Mouse (Mus musculus) embryonic facial prominence, embryonic 15.5 days (tissue): ENCODE data around the gene Apoc3. TPM values are rescaled to one million over a fixed set of nuclear protein-coding genes. Genes with fewer than 3 reads are reported as not detected.

Experiments
- ATAC-seq: fragments of 200-750 bp; cut with Nextera tagmentation; 2 replicates; pipeline ENCODE4 v1.8.0; 2017; ENCODE audit warnings: low read depth, moderate TSS enrichment; ENCODE audit not compliant: insufficient number of reproducible peaks, low FRiP score, low TSS enrichment
- H3K27ac ChIP-seq: fragments of 300-500 bp; sonication (generic); replicated peaks from 2 replicates; pipeline ENCODE4 v1.5.1; 2015; ENCODE audit warnings: mild to moderate bottlenecking, inconsistent platforms
- H3K27me3 ChIP-seq: fragments of 300-500 bp; sonication (generic); 2 replicates; pipeline ENCODE4 v1.6.1; 2015; ENCODE audit warnings: inconsistent platforms
- H3K36me3 ChIP-seq: fragments of 300-500 bp; sonication (generic); 2 replicates; pipeline ENCODE4 v1.6.1; 2015; ENCODE audit warnings: mild to moderate bottlenecking, inconsistent platforms
- H3K4me1 ChIP-seq: fragments of 300-500 bp; sonication (generic); 2 replicates; pipeline ENCODE4 v1.6.1; 2015; ENCODE audit warnings: inconsistent platforms
- H3K4me2 ChIP-seq: fragments of 300-500 bp; sonication (generic); replicated peaks from 2 replicates; pipeline ENCODE4 v1.6.1; 2015; ENCODE audit warnings: mild to moderate bottlenecking, inconsistent platforms
- H3K4me3 ChIP-seq: fragments of 300-500 bp; sonication (generic); replicated peaks from 2 replicates; pipeline ENCODE4 v1.5.1; 2015; ENCODE audit warnings: mild to moderate bottlenecking, inconsistent platforms
- H3K9ac ChIP-seq: fragments of 300-500 bp; sonication (generic); 2 replicates; pipeline ENCODE4 v1.6.1; 2015; ENCODE audit warnings: inconsistent platforms
- H3K9me3 ChIP-seq: fragments of 300-500 bp; sonication (generic); replicated peaks from 2 replicates; pipeline ENCODE4 v1.6.1; 2016; ENCODE audit warnings: inconsistent platforms
- WGBS: fragments of 180-500 bp; shearing (Covaris S2); methylation state at CpG from one replicate; pipeline ENCODE4 v1.1.7; 2015; 5-methylcytosine and 5-hydroxymethylcytosine counted together
- polyA plus RNA-seq: library from polyadenylated mRNA; unstranded; fragments of >200 nt; fragmentation: Nextera tagmentation; extraction: Ambion mirVana; gene quantifications from 2 replicates; pipeline ENCODE4 v1.2.1, GENCODE M21; 2015

Gene Apoc3
- polyA plus RNA-seq, 1 experiment from 2014 or later, result not detected

DNA sequence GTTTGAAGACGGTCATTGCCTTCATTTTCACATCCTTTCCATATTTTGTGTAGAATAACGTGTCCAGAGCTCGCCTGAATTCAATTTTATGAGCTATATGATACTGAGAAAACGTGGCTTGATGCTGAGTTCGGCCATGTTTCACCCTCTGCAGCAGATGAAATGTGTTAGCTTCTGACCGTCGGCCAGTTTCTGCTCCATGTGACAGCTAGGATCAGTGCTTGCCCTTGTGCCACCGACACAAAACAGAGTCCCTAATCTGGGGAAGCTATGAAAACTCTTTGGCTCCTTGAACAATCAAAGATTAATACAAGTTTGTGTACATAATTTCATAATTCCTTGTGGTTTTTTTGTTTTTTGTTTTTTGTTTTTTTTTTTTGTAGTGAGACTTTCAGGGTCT lies 44.2 kb downstream of the Apoc3 start:
- Histone ChIP-seq H3K9ac (no peak overlapping the region), H3K4me3 (no peak overlapping the region), H3K9me3 (no peaks in the 10 kb centered on the region), H3K27ac (peak overlapping the region; percentile 25; the same call in 1 of the 2 replicates), H3K4me1 (peaks cover 11% of the 10 kb centered on the region), H3K4me2 (no peak overlapping the region), H3K36me3 (peaks cover 23% of the 10 kb centered on the region), H3K27me3 (no peaks in the 10 kb centered on the region)
- WGBS, result 42% methylated on average over 8 of the region's 8 CpGs
- ATAC-seq, result no peak

DNA sequence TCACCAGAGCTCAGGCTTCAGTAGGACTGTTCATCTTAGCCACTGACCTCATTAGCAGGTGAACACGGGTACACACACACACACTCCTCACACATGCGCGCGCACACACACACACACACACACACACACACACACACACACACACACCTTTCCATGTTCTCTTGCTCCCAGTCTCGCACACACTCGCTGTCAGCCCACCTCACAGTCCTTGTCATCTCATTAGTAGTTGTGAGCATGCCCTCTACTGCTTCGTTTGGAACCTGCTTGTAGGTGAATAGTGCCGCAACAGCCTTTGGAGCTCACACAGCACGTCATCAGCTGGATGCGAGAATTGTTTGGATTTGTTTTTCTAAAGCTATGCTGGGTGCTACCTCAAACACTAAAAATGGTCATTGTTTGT lies 46.1 kb downstream of the Apoc3 start:
- H3K9ac ChIP-seq, result no peak overlapping the region

DNA sequence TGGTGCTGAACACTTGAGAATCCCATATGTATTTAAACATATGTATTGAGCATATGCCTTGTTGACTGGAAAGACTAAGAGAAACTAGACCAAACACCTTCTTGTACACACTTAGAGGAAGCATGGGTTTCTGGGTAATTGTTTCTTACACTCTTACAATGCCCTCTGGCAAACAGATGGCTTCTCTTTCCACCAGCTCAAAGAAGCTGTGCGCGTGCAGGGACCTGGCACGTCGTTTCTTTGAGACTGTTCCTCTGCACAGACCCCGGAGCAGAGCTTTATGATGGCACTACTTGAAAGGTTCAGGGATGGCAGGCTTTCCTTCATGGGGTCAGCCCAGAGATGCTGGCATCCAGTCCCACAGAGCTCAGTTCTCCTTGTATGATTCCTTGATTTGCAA lies 46.5 kb downstream of the Apoc3 start:
- no peaks in the 10 kb centered on the region for H3K9me3 ChIP-seq
- no peak overlapping the region for H3K4me2 ChIP-seq
- no peak overlapping the region for H3K9ac ChIP-seq
- 38% methylated on average over 5 of the region's 5 CpGs for WGBS
- no peak overlapping the region for H3K27ac ChIP-seq
- H3K27me3 ChIP-seq, result no peaks in the 10 kb centered on the region
- no peak overlapping the region for H3K4me3 ChIP-seq
- peaks cover 7% of the 10 kb centered on the region; the same call in 1 of the 2 replicates for H3K36me3 ChIP-seq
- ATAC-seq, result no peak
- peaks cover 11% of the 10 kb centered on the region for H3K4me1 ChIP-seq

More for the DNA sequence above, 46.1 kb downstream of the Apoc3 start:
- H3K36me3 ChIP-seq, result peaks cover 7% of the 10 kb centered on the region; the same call in 1 of the 2 replicates
- no peaks in the 10 kb centered on the region for H3K27me3 ChIP-seq
- no peak for ATAC-seq
- H3K4me3 ChIP-seq, result no peak overlapping the region
- no peaks in the 10 kb centered on the region for H3K9me3 ChIP-seq
- H3K4me1 ChIP-seq, result peaks cover 11% of the 10 kb centered on the region
- WGBS, result 81% methylated on average over 10 of the region's 10 CpGs
- no peak overlapping the region for H3K4me2 ChIP-seq
- no peak overlapping the region for H3K27ac ChIP-seq

DNA sequence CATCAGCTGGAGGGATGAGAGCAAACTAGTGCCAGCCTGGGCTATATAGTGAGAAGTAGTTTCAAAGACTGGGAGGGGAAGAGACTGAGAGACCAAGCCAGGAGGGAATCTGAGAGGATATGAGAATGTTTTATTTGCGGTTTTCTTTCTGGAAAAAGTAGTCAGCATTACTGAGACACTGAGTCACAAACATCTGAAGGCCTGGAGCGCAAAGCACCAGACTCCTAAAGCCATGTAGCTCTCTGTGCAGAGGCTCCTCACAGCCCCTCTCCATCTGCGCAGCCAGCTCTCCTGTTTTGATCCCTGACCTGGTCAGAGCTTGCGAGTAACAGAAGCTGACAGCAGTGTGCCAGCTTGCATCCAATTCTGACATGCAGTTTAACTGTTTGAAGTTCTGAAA lies 47.1 kb downstream of the Apoc3 start:
- Histone ChIP-seq H3K4me1 (peaks cover 11% of the 10 kb centered on the region), H3K9ac (no peak overlapping the region), H3K4me3 (no peak overlapping the region), H3K36me3 (peaks cover 7% of the 10 kb centered on the region; the same call in 1 of the 2 replicates), H3K27me3 (no peaks in the 10 kb centered on the region), H3K9me3 (no peaks in the 10 kb centered on the region), H3K4me2 (no peak overlapping the region), H3K27ac (0 out of 2 replicates have a peak overlapping the region, but pooled peaks have one; percentile 22)
- WGBS, result 56% methylated on average over 4 of the region's 4 CpGs
- ATAC-seq, result no peak

- 88% methylated on average over 1 of the region's 1 CpGs for WGBS
- Histone ChIP-seq H3K27ac (no peak overlapping the region), H3K4me3 (no peak overlapping the region), H3K4me1 (peaks cover 12% of the 10 kb centered on the region), H3K9me3 (no peaks in the 10 kb centered on the region), H3K27me3 (no peaks in the 10 kb centered on the region), H3K36me3 (peaks cover 7% of the 10 kb centered on the region; the same call in 1 of the 2 replicates), H3K9ac (no peak overlapping the region), H3K4me2 (no peak overlapping the region)
- no peak for ATAC-seq
These were observed 49.0 kb downstream of the Apoc3 start for GRCm38 (mm10) chr9:46186387-46186786.

- no peak overlapping the region for H3K9ac ChIP-seq
- H3K27ac ChIP-seq, result peak overlapping the region; percentile 35; the same call in 1 of the 2 replicates
- no peak overlapping the region for H3K4me3 ChIP-seq
- ATAC-seq, result no peak
- WGBS, result 30% methylated on average over 2 of the region's 2 CpGs
- no peaks in the 10 kb centered on the region for H3K27me3 ChIP-seq
- peaks cover 15% of the 10 kb centered on the region; the same call in 1 of the 2 replicates for H3K4me1 ChIP-seq
- H3K4me2 ChIP-seq, result no peak overlapping the region
- H3K9me3 ChIP-seq, result no peaks in the 10 kb centered on the region
- peaks cover 7% of the 10 kb centered on the region; the same call in 1 of the 2 replicates for H3K36me3 ChIP-seq
These were observed 50.2 kb downstream of the Apoc3 start for GRCm38 (mm10) chr9:46185191-46185590.

GRCm38 (mm10) chr9:46184542-46184941 lies 50.9 kb downstream of the Apoc3 start:
- Histone ChIP-seq H3K4me1 (peaks cover 15% of the 10 kb centered on the region; the same call in 1 of the 2 replicates), H3K9me3 (no peaks in the 10 kb centered on the region), H3K27ac (no peak overlapping the region), H3K4me2 (no peak overlapping the region), H3K27me3 (no peaks in the 10 kb centered on the region), H3K36me3 (peaks cover 7% of the 10 kb centered on the region; the same call in 1 of the 2 replicates), H3K9ac (no peak overlapping the region), H3K4me3 (no peak overlapping the region)
- WGBS, result 67% methylated on average over 5 of the region's 5 CpGs
- ATAC-seq, result no peak

Other genes with a start within 250 kb of the Apoc3 start
- gene Pafah1b2, start 222.9 kb downstream of the Apoc3 start, polyA plus RNA-seq, result 161 and 173 TPM in 2 replicates
- gene Sik3, start 222.8 kb downstream of the Apoc3 start, polyA plus RNA-seq, result 15.1 and 16.2 TPM in 2 replicates
- gene Apoa1, start 7.1 kb downstream of the Apoc3 start, polyA plus RNA-seq, result 1.2 and 2.1 TPM in 2 replicates
- 0.12 and 0.43 TPM in 2 replicates for gene Apoa4, start 5.1 kb upstream of the Apoc3 start, polyA plus RNA-seq
- not detected in 2 replicates for gene Apoa5, start 33.0 kb upstream of the Apoc3 start, polyA plus RNA-seq
- gene Zpr1, start 37.4 kb upstream of the Apoc3 start, polyA plus RNA-seq, result 55.8 and 57.4 TPM in 2 replicates
- 23.0 and 24.6 TPM in 2 replicates for gene Bud13, start 47.4 kb upstream of the Apoc3 start, polyA plus RNA-seq
- not detected in 2 replicates for gene 4931429L15Rik, start 84.3 kb upstream of the Apoc3 start, polyA plus RNA-seq